Mouse (Mus musculus) MEL (cell line): ENCODE data around the gene Nsun5.

Experiments used
- CTCF ChIP-seq, 3 experiments: IDR thresholded peaks in 2 of 3; conservative IDR thresholded peaks in 1 of 3; 2 replicates each; pipeline ENCODE4 v1.5.1; 2011 to 2012; ENCODE audit warnings: low read length in 3 of 3, low read depth in 2 of 3, mild to moderate bottlenecking in 2 of 3, improper control_type of control experiment in 1 of 3, inconsistent platforms in 1 of 3, mixed read lengths in 1 of 3, moderate library complexity in 1 of 3; ENCODE audit not compliant: control insufficient read depth in 1 of 3, insufficient read depth in 1 of 3, poor library complexity in 1 of 3, severe bottlenecking in 1 of 3
- EP300 ChIP-seq, 2 experiments: IDR thresholded peaks; 2 replicates each; pipeline ENCODE4 v1.6.1; 2011; ENCODE audit warnings: improper control_type of control experiment in 2 of 2, low read length in 2 of 2, low read depth in 1 of 2, mild to moderate bottlenecking in 1 of 2
- MYB ChIP-seq: IDR thresholded peaks from 2 replicates; pipeline ENCODE4 v1.6.1; 2011; ENCODE audit warnings: mild to moderate bottlenecking, low read depth, low read length, improper control_type of control experiment
- MYC ChIP-seq: IDR thresholded peaks from 2 replicates; pipeline ENCODE4 v1.6.1; 2011; ENCODE audit warnings: low read depth, mild to moderate bottlenecking, low read length, improper control_type of control experiment, moderate library complexity
- NRF1 ChIP-seq: IDR thresholded peaks from 2 replicates; pipeline ENCODE4 v1.6.1; 2014; ENCODE audit warnings: low read depth, mild to moderate bottlenecking, inconsistent platforms, low read length, improper control_type of control experiment, moderate library complexity; ENCODE audit not compliant: poor library complexity, insufficient read depth, severe bottlenecking
- POLR2A ChIP-seq, 2 experiments: IDR thresholded peaks; 2 replicates each; pipeline ENCODE4 v1.6.1; 2011 to 2012; ENCODE audit warnings: low read length in 2 of 2, mild to moderate bottlenecking in 2 of 2, control low read depth in 1 of 2, improper control_type of control experiment in 1 of 2, low read depth in 1 of 2, moderate library complexity in 1 of 2; ENCODE audit not compliant: control insufficient read depth in 1 of 2, insufficient read depth in 1 of 2, poor library complexity in 1 of 2
- SMC3 ChIP-seq: IDR thresholded peaks from 2 replicates; pipeline ENCODE4 v1.6.1; 2011; ENCODE audit warnings: low read depth, low read length, improper control_type of control experiment
- ZKSCAN1 ChIP-seq: IDR thresholded peaks from 2 replicates; pipeline ENCODE4 v1.6.1; 2012; ENCODE audit warnings: low read depth, mild to moderate bottlenecking, inconsistent platforms, low read length, improper control_type of control experiment, moderate library complexity
- ZNF384 ChIP-seq: IDR thresholded peaks from 2 replicates; pipeline ENCODE4 v1.6.1; 2012; ENCODE audit warnings: low read depth, mild to moderate bottlenecking, inconsistent platforms, low read length, improper control_type of control experiment

DNA sequence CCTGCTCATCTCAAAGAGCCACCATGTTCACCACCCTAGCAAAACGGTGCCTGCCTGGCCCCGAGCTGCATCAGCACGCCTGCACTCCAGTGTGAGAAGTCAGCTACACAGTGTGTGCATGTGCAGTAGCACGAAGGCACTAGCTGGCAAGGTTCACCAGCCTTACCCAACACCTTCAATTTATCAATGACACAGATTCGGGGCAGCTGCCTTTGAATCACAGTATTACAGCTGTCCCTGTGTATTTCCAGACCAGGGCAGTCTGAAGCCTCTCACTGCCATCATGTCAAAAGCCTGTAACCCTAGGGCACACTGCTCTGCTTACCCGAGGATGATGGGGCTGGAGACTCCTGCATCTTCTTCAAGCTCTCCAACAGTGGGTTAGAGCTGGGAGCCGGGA is 13.0 kb downstream of the Nsun5 start:
- TF ChIP-seq NRF1 (no peak), MYB (no peak), MYC (no peak), POLR2A (IDR thresholded peaks at IDR 0.05; ENCODE audit: control insufficient read depth in 1 of 2, insufficient read depth in 1 of 2, low read depth in 1 of 2, low read length in 2 of 2, poor library complexity in 1 of 2) (no peak), ZKSCAN1 (no peak), ZNF384 (no peak), EP300 (IDR thresholded peaks at IDR 0.05; ENCODE audit: low read depth in 1 of 2, low read length in 2 of 2) (no peak), SMC3 (no peak), CTCF (IDR thresholded peaks at IDR 0.05 in 2 of 3, conservative IDR thresholded peaks at IDR 0.05 in 1 of 3; ENCODE audit: control insufficient read depth in 1 of 3, insufficient read depth in 1 of 3, low read depth in 2 of 3, low read length in 3 of 3, poor library complexity in 1 of 3, severe bottlenecking in 1 of 3) (no peak)
